Mouse (Mus musculus) liver, embryonic 11.5 days (tissue): ENCODE measurements around the gene Ankfy1. TPM values are rescaled to one million over a fixed set of nuclear protein-coding genes. Genes with fewer than 3 reads are reported as not detected.

Experiments used
- ATAC-seq: fragments of 200-750 bp; cut with Nextera tagmentation; replicated peaks from 2 replicates; pipeline ENCODE4 v1.8.0; 2017; ENCODE audit warnings: moderate number of reproducible peaks, mild to moderate bottlenecking, moderate TSS enrichment, moderate library complexity; ENCODE audit not compliant: low FRiP score
- DNase-seq: peaks from one replicate; pipeline ENCODE4 v3.0.0-alpha.2; 2017; ENCODE audit warnings: low spot score
- H3K27ac ChIP-seq: fragments of 300-500 bp; sonication (generic); 2 replicates; pipeline ENCODE4 v1.5.1; 2014; ENCODE audit warnings: mild to moderate bottlenecking, low read depth, low read length, control low read depth
- H3K27me3 ChIP-seq: fragments of 300-500 bp; sonication (generic); replicated peaks from 2 replicates; pipeline ENCODE4 v1.6.1; 2014; ENCODE audit warnings: low read length, mixed read lengths; ENCODE audit not compliant: control insufficient read depth, insufficient read depth
- H3K36me3 ChIP-seq: fragments of 300-500 bp; sonication (generic); 2 replicates; pipeline ENCODE4 v1.6.1; 2014; ENCODE audit warnings: mild to moderate bottlenecking, low read length, moderate library complexity, mixed read lengths; ENCODE audit not compliant: control insufficient read depth, insufficient read depth
- H3K4me1 ChIP-seq: fragments of 300-500 bp; sonication (generic); replicated peaks from 2 replicates; pipeline ENCODE4 v1.6.1; 2014; ENCODE audit warnings: low read length, mixed read lengths; ENCODE audit not compliant: control insufficient read depth, insufficient read depth
- H3K4me2 ChIP-seq: fragments of 300-500 bp; sonication (generic); 2 replicates; pipeline ENCODE4 v1.6.1; 2014; ENCODE audit warnings: mild to moderate bottlenecking, control low read depth, moderate library complexity
- H3K4me3 ChIP-seq: fragments of 300-500 bp; sonication (generic); 2 replicates; pipeline ENCODE4 v1.5.1; 2014; ENCODE audit warnings: low read depth, low read length, control low read depth
- H3K9ac ChIP-seq: fragments of 300-500 bp; sonication (generic); 2 replicates; pipeline ENCODE4 v1.6.1; 2014; ENCODE audit warnings: low read depth, low read length, control low read depth
- H3K9me3 ChIP-seq: fragments of 300-500 bp; sonication (generic); 2 replicates; pipeline ENCODE4 v1.6.1; 2016; ENCODE audit warnings: low read length, inconsistent platforms, mixed read lengths; ENCODE audit not compliant: control insufficient read depth
- WGBS: fragments of 180-500 bp; shearing (Covaris S2); extraction: QIAGEN DNeasy Blood & Tissue Kit; methylation state at CpG from one replicate; pipeline ENCODE4 v1.1.7; 2014; 5-methylcytosine and 5-hydroxymethylcytosine counted together
- microRNA-seq: library from miRNA; unstranded; fragments of <30 nt; microRNA quantifications from one replicate; pipeline ENCODE4, GENCODE M21; 2017; ENCODE audit warnings: borderline number of aligned reads
- polyA plus RNA-seq: library from polyadenylated mRNA; unstranded; fragments of >200 nt; fragmentation: Nextera tagmentation; extraction: Ambion mirVana; gene quantifications from 2 replicates; pipeline ENCODE4 v1.2.1, GENCODE M21; 2014

Ankfy1 gene
- polyA plus RNA-seq, 1 experiment from 2014 or later = 25.4 TPM

GRCm38 (mm10) chr11:72818067-72818466, 128.3 kb downstream of the Ankfy1 start:
- H3K27me3 ChIP-seq = no peaks in the 10 kb centered on the region
- DNase-seq = no peak

GRCm38 (mm10) chr11:72821041-72821440, 131.2 kb downstream of the Ankfy1 start:
- 88% methylated on average over 7 of the region's 7 CpGs for WGBS
- Histone ChIP-seq H3K27ac (no peak overlapping the region), H3K9me3 (no peaks in the 10 kb centered on the region), H3K4me1 (no peaks in the 10 kb centered on the region), H3K4me2 (no peak overlapping the region), H3K9ac (no peak overlapping the region), H3K27me3 (no peaks in the 10 kb centered on the region), H3K36me3 (peaks cover 9% of the 10 kb centered on the region), H3K4me3 (no peak overlapping the region)
- DNase-seq (no peak), ATAC-seq (no peak)

More at GRCm38 (mm10) chr11:72818067-72818466, 128.3 kb downstream of the Ankfy1 start:
- Histone ChIP-seq H3K9me3 (no peaks in the 10 kb centered on the region), H3K4me3 (no peak overlapping the region), H3K27ac (no peak overlapping the region), H3K36me3 (peaks cover 4% of the 10 kb centered on the region; the same call in 1 of the 2 replicates), H3K9ac (no peak overlapping the region), H3K4me1 (no peaks in the 10 kb centered on the region), H3K4me2 (no peak overlapping the region)
- 88% methylated on average over 7 of the region's 7 CpGs for WGBS
- no peak for ATAC-seq

Small RNA genes lying within 50 kb of the gene (microRNA-seq; reads per million reads assigned to microRNA genes)
- not detected for gene Gm25678

Other genes starting within 250 kb of the Ankfy1 start
- gene Mybbp1a, start 248.7 kb upstream of the Ankfy1 start, polyA plus RNA-seq = 263 and 272 TPM in 2 replicates
- 20.0 and 21.0 TPM in 2 replicates for gene Spns2, start 200.1 kb upstream of the Ankfy1 start, polyA plus RNA-seq
- 1.9 and 2.0 TPM in 2 replicates for gene Spns3, start 139.5 kb upstream of the Ankfy1 start, polyA plus RNA-seq
- gene Ube2g1, start 82.7 kb upstream of the Ankfy1 start, polyA plus RNA-seq = 61.9 and 66.2 TPM in 2 replicates
- 4.7 and 4.9 TPM in 2 replicates for gene Cyb5d2, start 106.1 kb downstream of the Ankfy1 start, polyA plus RNA-seq
- 9.4 and 11.7 TPM in 2 replicates for gene Zzef1, start 106.2 kb downstream of the Ankfy1 start, polyA plus RNA-seq